Mouse (Mus musculus): ENCODE results near the gene Btd.

Gene Btd

GRCm38 (mm10) chr14:31700376-31700775 lies 59.5 kb downstream of the Btd start:
- no peak for DNase-seq (ENCODE audit: low read depth)

DNA sequence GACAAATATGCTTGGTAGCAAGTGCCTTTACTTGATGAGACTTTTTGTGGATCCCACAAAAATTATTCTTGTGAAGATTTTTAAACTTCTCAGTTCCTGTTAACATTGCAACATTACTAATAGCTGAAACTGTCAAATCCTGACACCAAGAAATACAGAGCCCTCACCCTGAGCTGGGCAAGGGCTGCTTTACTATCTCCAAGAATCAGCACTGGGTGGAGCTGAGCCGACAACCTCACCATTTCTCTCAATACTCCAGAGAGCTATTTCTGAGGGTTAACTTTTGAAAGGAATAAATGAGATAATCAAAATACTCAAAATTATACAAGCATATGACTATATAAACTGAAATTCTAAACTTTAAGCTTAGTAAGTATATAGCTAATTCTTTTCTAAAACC lies 68.5 kb downstream of the Btd start:
- DNase-seq (ENCODE audit: low read depth), result no peak

- DNase-seq (ENCODE audit: low read depth), result no peak
Observed at GRCm38 (mm10) chr14:31715669-31716068, 74.8 kb downstream of the Btd start.

- DNase-seq (ENCODE audit: low read depth), result no peak
Observed at GRCm38 (mm10) chr14:31717360-31717759, 76.5 kb downstream of the Btd start.
